Mouse (Mus musculus): ENCODE data around the gene Garnl3. TPM values are rescaled to one million over a fixed set of nuclear protein-coding genes. Genes with fewer than 3 reads are reported as not detected.

The Garnl3 gene
- polyA plus RNA-seq, 1 experiment = 0.96 TPM

DNA sequence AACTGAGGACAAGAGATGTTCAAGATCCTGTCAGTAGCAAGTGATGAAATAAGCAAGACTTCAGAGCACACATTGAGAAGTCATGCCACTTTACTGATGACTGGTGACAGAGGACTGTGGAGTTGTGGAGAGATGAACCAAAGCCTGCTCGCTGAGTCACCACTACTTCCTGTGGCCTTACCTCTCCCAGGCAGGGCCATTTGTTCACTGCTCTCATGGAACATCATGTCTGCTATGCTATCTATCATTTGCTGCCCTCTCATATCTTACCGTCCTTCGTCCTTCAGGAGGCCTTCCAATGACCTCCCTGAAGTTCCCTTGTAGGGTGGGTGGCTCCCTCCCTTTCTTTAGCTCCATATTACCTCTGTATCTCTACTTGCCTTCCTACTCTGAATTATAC is 47.2 kb downstream of the Garnl3 start:
- Histone ChIP-seq H3K4me1 (replicated peaks; ENCODE audit: control insufficient read depth, insufficient read depth, low read length) (no peaks in the 10 kb centered on the region), H3K27me3 (ENCODE audit: control insufficient read depth, insufficient read depth, low read length) (no peaks in the 10 kb centered on the region), H3K4me3 (ENCODE audit: control insufficient read depth, insufficient read depth, low read length) (no peak overlapping the region), H3K36me3 (ENCODE audit: control insufficient read depth, insufficient read depth, low read length) (no peaks in the 10 kb centered on the region), H3K27ac (ENCODE audit: control insufficient read depth, insufficient read depth, low read length) (no peak overlapping the region)
- 74% methylated on average over 3 of the region's 3 CpGs for WGBS
- no peak for DNase-seq
- TF ChIP-seq POLR2A (IDR thresholded peaks at IDR 0.05; ENCODE audit: control insufficient read depth, extremely low read depth, insufficient read depth, low read length, poor library complexity) (no peak), CTCF (IDR thresholded peaks at IDR 0.05; ENCODE audit: borderline replicate concordance, control insufficient read depth, extremely low read depth, insufficient read depth, low read length, poor library complexity) (no peak)

DNA sequence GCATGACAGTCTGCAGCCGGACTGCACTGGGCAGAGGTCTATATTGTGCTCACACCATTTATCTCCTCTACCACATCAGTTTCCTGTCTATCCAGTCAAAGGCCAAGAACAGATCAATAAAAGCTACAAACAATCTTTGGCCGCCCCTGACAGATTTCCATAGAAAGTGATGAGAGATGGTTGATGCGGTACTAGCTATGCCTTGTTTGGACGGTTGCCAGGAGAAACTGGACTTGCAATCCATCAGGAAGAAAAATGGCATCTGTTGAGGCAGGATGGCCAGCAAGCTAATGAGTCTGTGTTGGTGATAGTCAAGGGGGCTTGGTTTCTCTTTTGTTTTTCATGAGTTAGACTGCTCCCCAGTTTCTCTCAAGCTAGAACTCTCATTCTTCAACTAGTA is 51.3 kb downstream of the Garnl3 start:
- Histone ChIP-seq H3K27me3 (ENCODE audit: control insufficient read depth, insufficient read depth, low read length) (no peaks in the 10 kb centered on the region), H3K4me3 (ENCODE audit: control insufficient read depth, insufficient read depth, low read length) (no peak overlapping the region), H3K27ac (ENCODE audit: control insufficient read depth, insufficient read depth, low read length) (no peak overlapping the region), H3K4me1 (replicated peaks; ENCODE audit: control insufficient read depth, insufficient read depth, low read length) (no peaks in the 10 kb centered on the region), H3K36me3 (ENCODE audit: control insufficient read depth, insufficient read depth, low read length) (no peaks in the 10 kb centered on the region)
- TF ChIP-seq CTCF (IDR thresholded peaks at IDR 0.05; ENCODE audit: borderline replicate concordance, control insufficient read depth, extremely low read depth, insufficient read depth, low read length, poor library complexity) (no peak), POLR2A (IDR thresholded peaks at IDR 0.05; ENCODE audit: control insufficient read depth, extremely low read depth, insufficient read depth, low read length, poor library complexity) (no peak)
- DNase-seq = no peak
- WGBS = 94% methylated on average over 4 of the region's 4 CpGs

- TF ChIP-seq CTCF (IDR thresholded peaks at IDR 0.05; ENCODE audit: borderline replicate concordance, control insufficient read depth, extremely low read depth, insufficient read depth, low read length, poor library complexity) = no peak
- TF ChIP-seq POLR2A (IDR thresholded peaks at IDR 0.05; ENCODE audit: control insufficient read depth, extremely low read depth, insufficient read depth, low read length, poor library complexity) = no peak
- H3K36me3 ChIP-seq (ENCODE audit: control insufficient read depth, insufficient read depth, low read length) = no peaks in the 10 kb centered on the region
- DNase-seq = peak; percentile 12
- 42% methylated on average over 3 of the region's 3 CpGs for WGBS
- H3K4me1 ChIP-seq (replicated peaks; ENCODE audit: control insufficient read depth, insufficient read depth, low read length) = no peaks in the 10 kb centered on the region
- H3K27ac ChIP-seq (ENCODE audit: control insufficient read depth, insufficient read depth, low read length) = no peak overlapping the region
- no peak overlapping the region for H3K4me3 ChIP-seq (ENCODE audit: control insufficient read depth, insufficient read depth, low read length)
- H3K27me3 ChIP-seq (ENCODE audit: control insufficient read depth, insufficient read depth, low read length) = no peaks in the 10 kb centered on the region
These were observed 54.2 kb downstream of the Garnl3 start for GRCm38 (mm10) chr2:33077252-33077651.

DNA sequence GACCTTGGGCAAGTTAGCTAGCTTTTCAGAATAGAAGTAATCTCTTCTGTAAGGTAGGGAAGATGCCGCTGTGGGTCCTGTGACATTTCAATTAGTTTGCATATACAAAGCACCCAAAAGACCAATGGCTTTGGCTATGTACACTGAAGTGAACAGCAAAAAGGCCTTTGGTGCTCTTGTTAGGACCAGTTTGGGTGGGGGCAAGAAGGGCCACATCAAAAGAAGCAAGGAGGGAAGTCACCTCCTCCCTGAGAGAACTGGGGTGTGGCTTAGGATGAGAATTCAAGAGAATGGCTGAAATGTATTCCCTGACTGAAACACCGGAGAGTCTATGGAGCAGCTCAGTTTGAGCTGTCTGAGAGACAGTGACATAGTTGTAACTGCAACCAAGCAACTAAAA is 56.5 kb downstream of the Garnl3 start:
- TF ChIP-seq CTCF (IDR thresholded peaks at IDR 0.05; ENCODE audit: borderline replicate concordance, control insufficient read depth, extremely low read depth, insufficient read depth, low read length, poor library complexity) (no peak), POLR2A (IDR thresholded peaks at IDR 0.05; ENCODE audit: control insufficient read depth, extremely low read depth, insufficient read depth, low read length, poor library complexity) (no peak)
- Histone ChIP-seq H3K4me3 (ENCODE audit: control insufficient read depth, insufficient read depth, low read length) (no peak overlapping the region), H3K27me3 (ENCODE audit: control insufficient read depth, insufficient read depth, low read length) (no peaks in the 10 kb centered on the region), H3K27ac (ENCODE audit: control insufficient read depth, insufficient read depth, low read length) (no peak overlapping the region), H3K36me3 (ENCODE audit: control insufficient read depth, insufficient read depth, low read length) (no peaks in the 10 kb centered on the region), H3K4me1 (replicated peaks; ENCODE audit: control insufficient read depth, insufficient read depth, low read length) (no peaks in the 10 kb centered on the region)
- 96% methylated on average over 2 of the region's 2 CpGs for WGBS
- no peak for DNase-seq

DNA sequence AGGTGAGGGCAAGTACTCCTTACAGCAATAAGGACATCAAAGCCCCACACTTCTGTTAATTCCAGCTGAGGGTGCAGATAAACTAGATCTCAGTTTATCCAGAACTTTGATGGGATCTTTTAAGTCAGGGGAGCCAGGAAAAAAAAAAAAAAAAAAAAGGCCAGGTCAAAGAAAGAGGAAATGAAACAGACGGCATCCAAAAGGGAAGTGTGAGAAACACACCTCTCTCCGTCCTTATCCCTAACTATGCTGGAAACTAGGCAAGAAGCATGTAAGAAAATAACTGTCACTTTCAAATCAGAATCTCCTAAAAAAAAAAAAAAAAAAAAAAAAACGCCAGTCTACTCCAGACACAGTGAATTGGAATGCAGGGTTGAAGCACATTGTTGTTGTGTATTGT is 57.3 kb downstream of the Garnl3 start:
- TF ChIP-seq CTCF (IDR thresholded peaks at IDR 0.05; ENCODE audit: borderline replicate concordance, control insufficient read depth, extremely low read depth, insufficient read depth, low read length, poor library complexity) (no peak), POLR2A (IDR thresholded peaks at IDR 0.05; ENCODE audit: control insufficient read depth, extremely low read depth, insufficient read depth, low read length, poor library complexity) (no peak)
- H3K4me1 ChIP-seq (replicated peaks; ENCODE audit: control insufficient read depth, insufficient read depth, low read length) = no peaks in the 10 kb centered on the region
- 26% methylated on average over 3 of the region's 3 CpGs for WGBS
- DNase-seq = no peak
- H3K27ac ChIP-seq (ENCODE audit: control insufficient read depth, insufficient read depth, low read length) = no peak overlapping the region
- H3K36me3 ChIP-seq (ENCODE audit: control insufficient read depth, insufficient read depth, low read length) = no peaks in the 10 kb centered on the region
- H3K4me3 ChIP-seq (ENCODE audit: control insufficient read depth, insufficient read depth, low read length) = no peak overlapping the region
- no peaks in the 10 kb centered on the region for H3K27me3 ChIP-seq (ENCODE audit: control insufficient read depth, insufficient read depth, low read length)

DNA sequence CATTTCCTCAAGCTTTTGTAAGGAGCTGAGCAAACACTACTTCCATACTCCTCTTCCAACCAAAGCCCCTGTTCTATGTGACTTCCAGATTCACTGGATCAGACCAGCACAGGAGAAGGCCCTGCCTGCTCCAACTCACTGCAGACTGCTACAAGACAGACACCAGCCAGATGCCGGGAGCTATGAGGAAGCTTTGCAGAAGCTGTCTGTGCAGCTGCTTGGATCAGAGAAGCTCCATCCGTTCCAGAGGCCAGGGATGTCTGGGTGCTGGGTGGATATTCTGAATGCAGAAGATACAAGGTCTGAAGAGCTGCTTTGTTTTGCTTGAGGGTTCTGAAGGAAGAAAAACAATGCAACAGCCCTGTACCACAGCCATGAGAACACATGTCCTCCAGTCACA is 59.1 kb downstream of the Garnl3 start:
- Histone ChIP-seq H3K4me1 (replicated peaks; ENCODE audit: control insufficient read depth, insufficient read depth, low read length) (no peaks in the 10 kb centered on the region), H3K27me3 (ENCODE audit: control insufficient read depth, insufficient read depth, low read length) (no peaks in the 10 kb centered on the region), H3K4me3 (ENCODE audit: control insufficient read depth, insufficient read depth, low read length) (no peak overlapping the region), H3K36me3 (ENCODE audit: control insufficient read depth, insufficient read depth, low read length) (no peaks in the 10 kb centered on the region), H3K27ac (ENCODE audit: control insufficient read depth, insufficient read depth, low read length) (no peak overlapping the region)
- no peak for DNase-seq
- TF ChIP-seq POLR2A (IDR thresholded peaks at IDR 0.05; ENCODE audit: control insufficient read depth, extremely low read depth, insufficient read depth, low read length, poor library complexity) (no peak), CTCF (IDR thresholded peaks at IDR 0.05; ENCODE audit: borderline replicate concordance, control insufficient read depth, extremely low read depth, insufficient read depth, low read length, poor library complexity) (no peak)
- 66% methylated on average over 2 of the region's 2 CpGs for WGBS

GRCm38 (mm10) chr2:33065610-33066009 is 65.8 kb downstream of the Garnl3 start:
- Histone ChIP-seq H3K4me1 (replicated peaks; ENCODE audit: control insufficient read depth, insufficient read depth, low read length) (no peaks in the 10 kb centered on the region), H3K36me3 (ENCODE audit: control insufficient read depth, insufficient read depth, low read length) (no peaks in the 10 kb centered on the region), H3K27ac (ENCODE audit: control insufficient read depth, insufficient read depth, low read length) (no peak overlapping the region), H3K27me3 (ENCODE audit: control insufficient read depth, insufficient read depth, low read length) (no peaks in the 10 kb centered on the region), H3K4me3 (ENCODE audit: control insufficient read depth, insufficient read depth, low read length) (no peak overlapping the region)
- no peak for DNase-seq
- 97% methylated on average over 1 of the region's 1 CpGs for WGBS
- TF ChIP-seq POLR2A (IDR thresholded peaks at IDR 0.05; ENCODE audit: control insufficient read depth, extremely low read depth, insufficient read depth, low read length, poor library complexity) (no peak), CTCF (IDR thresholded peaks at IDR 0.05; ENCODE audit: borderline replicate concordance, control insufficient read depth, extremely low read depth, insufficient read depth, low read length, poor library complexity) (no peak)

Measured in thymus, adult 2 months (tissue).